Mouse (Mus musculus): ENCODE data around the gene Gmeb2.

The Gmeb2 gene

DNA sequence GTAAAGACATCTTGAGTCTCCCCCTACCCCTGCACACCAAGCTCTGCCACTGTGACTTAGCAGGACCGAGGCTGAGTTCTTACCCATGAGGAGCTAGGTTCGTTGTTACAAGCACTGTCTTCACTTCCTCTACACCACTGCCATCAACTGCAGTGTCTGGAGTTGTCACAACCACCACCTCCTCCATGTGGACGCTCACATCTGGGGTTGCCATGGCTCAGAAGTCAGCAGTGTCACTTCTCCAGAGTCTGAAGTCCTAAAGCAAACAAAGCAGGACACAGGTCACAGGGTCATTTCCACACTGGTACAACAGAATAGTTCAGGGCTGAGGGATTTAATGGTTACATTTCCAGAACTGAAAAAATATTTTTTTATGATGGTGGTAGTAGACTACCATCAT, 10.0 kb downstream of the Gmeb2 start:
- in situ Hi-C loops (cut with MboI; ENCODE audit: low sequenced_read_pairs): no loop called here

DNA sequence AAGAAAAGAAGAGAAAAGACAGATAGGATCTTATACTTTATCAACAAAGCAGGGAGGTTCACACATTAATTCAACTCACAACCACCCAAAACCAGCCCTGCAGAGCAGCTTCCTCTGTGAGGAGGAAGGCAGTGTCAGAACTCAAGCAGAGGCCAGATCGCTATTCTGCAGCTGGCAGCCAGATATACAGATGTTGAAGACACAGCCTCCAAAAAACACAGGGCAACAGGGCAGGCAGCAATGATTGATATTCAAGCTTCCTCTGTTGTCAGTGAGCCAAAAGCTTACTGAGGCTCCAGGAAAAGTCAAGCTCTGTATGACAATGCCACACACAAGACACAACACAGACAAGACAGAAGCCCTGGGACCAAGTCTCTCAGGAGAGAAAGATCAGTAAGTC, 11.1 kb downstream of the Gmeb2 start:
- in situ Hi-C loops (cut with MboI; ENCODE audit: low sequenced_read_pairs): no loop called here

DNA sequence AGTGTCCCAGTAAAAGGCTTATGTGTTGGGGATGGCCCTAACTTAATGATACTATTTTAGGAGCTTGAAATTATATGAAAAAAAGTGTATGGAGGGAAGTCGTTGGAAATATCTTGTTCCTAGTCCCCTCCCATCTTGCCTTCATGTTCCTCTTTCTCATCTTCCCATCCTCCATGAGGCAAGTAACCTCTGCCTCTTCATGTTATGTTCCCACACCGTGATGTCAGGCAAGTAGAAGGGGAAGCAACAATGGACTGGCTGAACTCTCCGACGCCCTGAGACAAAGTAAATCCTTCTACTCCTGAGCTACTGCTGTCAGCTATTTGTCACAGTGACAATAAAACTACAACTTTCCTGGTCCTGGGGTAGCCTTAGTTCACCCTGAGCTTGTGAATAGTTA, 13.2 kb downstream of the Gmeb2 start:
- in situ Hi-C loops (cut with MboI; ENCODE audit: low sequenced_read_pairs): no loop called here

DNA sequence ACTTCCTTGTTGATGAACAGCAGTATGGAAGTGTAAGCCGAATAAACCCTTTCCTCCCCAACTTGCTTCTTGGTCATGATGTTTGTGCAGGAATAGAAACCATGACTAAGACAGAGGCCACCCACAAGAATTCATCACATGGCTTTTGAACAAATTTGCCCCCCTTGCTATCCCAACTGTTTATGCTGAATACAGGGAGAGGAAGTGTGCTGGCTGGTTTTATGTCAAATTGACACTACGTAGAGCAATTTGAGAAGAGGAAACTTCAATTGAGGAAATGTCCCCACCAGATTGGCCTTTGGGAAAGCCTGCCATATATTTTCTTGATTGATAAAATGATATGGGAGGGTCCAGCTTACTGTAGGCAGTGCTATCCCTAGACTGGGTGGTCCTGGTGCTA, 14.0 kb downstream of the Gmeb2 start:
- in situ Hi-C loops (cut with MboI; ENCODE audit: low sequenced_read_pairs): no loop called here

DNA sequence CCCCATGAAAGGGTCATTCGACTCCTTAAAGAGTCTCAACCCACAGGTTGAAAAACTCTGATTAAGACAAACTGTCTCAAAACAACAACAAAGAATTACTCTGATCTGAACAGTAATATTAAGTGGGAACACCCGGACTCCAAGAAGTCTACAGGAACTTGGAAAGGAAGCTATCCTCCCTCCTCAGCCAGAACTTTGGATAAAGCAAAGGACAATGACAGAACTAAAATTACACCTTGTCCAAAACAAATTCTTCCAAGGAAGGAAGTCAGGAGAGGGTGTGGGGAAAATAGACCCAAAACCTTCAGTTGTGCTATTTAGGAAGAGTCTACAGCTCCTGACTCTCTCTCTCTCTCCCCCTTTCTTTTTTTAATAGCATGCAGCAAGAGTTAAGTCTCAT, 15.7 kb downstream of the Gmeb2 start:
- in situ Hi-C loops (cut with MboI; ENCODE audit: low sequenced_read_pairs): no loop called here

DNA sequence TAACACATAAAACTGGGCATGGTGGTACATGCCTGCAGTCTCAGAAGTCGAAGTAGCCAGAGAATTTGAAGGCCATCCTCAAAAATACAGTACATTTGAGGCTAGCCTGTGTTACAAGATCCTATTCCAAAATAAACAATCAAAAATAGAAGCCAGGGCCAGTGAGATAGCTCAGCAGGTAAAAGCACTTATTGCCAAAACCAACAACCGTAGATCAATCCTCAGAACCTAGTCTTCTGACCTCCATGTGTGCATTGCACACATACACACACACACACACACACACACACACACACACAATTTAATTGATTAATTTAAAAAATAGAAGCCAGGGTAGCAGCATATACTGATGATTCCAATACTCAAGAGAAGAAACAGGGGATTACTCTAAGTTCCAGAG, 21.0 kb downstream of the Gmeb2 start:
- in situ Hi-C loops (cut with MboI; ENCODE audit: low sequenced_read_pairs): no loop called here

DNA sequence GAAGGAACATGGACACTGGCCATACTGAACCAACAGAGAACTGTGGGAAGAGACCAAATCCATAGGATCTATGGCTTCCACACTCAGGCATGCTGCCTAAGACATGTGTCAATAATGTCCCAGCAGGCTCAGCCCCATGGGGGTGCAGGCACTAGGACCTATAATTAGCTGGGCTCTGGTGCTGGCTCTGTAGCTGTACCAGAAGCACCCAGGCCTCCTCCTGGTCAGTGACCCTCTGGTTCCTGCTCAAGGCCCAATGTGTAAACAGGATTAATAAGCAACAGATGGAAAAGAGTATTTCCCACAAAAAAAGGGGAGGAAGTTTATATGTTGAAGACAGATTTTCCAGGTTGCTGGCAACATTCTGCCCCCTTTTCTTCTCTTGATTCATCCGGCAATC, 34.6 kb downstream of the Gmeb2 start:
- in situ Hi-C loops (cut with MboI; ENCODE audit: low sequenced_read_pairs): no loop called here

DNA sequence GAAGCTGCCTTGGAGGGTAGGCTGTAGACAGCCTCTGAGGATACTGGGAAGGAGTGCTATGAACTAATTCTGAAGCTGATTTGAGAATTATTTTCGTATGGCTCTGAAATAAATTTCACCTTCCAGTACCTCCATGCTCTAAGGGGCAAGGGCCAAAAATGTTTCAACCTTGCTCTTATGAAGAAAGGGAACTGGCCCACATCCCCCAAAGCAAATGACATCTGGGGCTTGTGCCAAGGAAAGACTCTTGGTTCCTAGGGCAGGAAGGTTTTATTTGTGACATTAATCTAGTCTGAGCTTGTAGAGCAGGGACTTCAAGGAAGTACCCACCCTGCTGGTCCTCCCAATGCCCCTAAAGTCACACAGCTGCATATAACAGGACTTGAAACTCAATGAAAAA, 36.0 kb downstream of the Gmeb2 start:
- in situ Hi-C loops (cut with MboI; ENCODE audit: low sequenced_read_pairs): no loop called here

DNA sequence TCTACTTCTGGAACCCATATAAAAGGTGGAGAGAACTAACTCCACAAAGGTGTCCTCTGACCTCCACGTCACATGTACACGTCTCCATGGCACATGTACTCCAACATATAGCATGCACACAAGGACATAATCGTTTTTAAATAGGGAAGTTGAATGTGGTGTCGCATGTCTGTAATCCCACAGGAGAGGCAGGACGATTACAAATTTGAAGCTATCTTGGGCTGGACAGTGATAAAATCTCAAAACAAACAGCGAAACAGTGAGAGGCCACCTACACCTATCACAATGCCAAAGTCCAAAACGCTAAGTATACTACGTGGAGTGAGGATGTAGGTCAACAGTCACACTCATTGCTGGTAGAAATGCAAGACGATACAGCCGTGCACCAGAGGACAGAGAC, 38.6 kb downstream of the Gmeb2 start:
- in situ Hi-C loops (cut with MboI; ENCODE audit: low sequenced_read_pairs): no loop called here

DNA sequence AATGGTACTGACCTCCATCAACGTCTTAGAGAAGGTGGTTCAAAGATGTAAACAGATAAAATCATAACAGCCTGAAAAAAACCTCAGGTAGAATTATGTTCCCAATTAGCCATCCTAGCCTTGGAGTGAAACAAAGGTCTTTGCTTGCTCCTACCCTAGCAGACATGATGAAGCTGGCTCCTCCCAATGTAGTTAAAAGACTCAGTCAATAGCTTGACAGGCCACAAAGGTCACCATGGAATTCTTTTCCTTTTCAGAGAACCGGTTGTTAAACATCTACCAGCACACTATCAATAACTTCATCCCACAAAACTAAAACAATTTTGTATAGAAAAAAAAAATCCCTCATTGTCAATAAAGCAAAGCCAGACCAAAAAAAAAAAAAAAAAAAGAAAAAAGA, 42.8 kb downstream of the Gmeb2 start:
- in situ Hi-C loops (cut with MboI; ENCODE audit: low sequenced_read_pairs): no loop called here

DNA sequence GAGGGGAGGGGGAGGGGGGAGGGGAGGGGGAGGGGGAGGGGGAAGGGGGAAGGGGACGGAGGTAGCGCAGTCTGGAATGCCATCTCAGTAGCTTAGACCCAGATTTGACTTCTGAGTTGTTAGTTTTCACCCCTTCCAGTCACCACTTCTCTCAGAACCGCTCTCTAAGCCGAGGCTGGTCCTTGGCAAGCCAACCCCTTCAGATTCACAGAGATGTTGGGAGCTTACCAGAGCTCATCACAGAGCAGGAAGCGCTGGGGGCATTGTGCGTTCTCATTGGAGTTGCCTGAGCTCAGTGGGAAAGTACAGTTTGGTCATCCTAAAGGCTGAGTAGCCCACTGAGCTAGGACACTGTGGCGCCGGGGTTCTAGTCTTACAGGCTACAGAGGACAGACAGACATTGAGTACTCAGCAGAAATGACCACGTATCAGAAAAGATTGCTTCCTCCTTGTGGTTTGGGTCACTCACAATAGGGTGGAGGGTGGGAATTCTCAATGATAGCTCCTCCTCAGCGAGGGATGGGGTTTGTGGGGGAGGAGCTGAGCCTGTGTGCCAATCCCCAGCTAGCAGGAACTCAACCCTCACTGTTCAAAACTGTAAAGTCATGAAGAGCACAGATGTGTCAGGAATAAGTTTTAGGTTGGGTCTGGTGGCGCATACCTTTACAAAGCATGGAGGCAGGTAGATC, 44.0 kb downstream of the Gmeb2 start:
- in situ Hi-C loops (cut with MboI; ENCODE audit: low sequenced_read_pairs): no loop called here

DNA sequence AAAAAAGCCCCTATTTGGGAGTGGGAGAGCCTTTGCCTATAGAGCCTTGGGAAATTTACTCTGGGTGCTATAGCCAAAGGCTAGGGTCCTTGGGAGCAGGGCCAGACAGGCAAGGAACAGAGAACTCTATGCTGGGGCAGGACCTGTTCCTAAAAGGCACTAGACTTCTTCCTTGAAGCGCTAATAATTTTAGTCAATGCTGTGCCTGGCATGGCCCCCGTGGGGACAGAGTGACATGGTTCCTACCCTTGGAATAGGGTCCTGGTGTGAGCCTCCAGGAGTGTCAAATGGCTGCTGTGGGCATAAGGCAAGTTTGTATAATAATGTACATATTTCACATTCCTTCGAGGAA, 45.5 kb downstream of the Gmeb2 start:
- in situ Hi-C loops (cut with MboI; ENCODE audit: low sequenced_read_pairs): no loop called here

DNA sequence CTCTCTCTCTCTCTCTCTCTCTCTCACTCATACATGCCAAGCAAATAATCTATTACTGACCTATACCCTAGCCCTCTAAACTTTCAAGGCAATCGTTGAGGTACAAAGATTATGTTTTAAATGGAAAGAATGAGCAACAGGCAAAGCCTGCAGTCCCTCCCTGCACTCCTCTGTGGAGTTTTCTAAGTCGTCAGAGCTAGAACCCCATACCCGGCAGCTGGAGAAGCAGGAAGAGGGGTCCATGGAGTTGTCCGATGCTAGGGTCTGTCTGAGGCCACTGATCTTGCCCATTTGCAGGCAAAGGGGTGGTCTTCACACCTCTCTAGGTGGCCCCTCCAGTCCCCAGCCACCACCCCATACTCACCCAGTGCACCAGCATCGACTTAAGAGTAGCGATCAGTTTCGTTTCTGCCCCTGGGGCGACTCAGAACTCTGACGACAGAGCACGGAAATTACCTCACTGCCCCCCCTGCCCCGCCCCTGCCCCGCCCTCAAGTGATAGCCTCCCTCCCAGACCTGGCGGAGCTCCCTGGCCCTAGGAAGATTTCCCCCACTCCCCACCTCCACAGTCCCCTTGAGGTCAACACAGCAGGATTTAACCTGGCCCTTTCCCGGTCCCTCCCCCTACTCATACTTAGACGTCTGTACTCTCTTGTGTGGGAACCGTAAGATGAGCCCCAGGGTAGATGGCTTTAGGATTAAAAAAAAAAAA, 46.1 kb downstream of the Gmeb2 start, which contains the start of gene Helz2:
TSS of gene Helz2 (minus strand) at position 426 of the 712 bp plus-strand sequence.
- in situ Hi-C loops (cut with MboI; ENCODE audit: low sequenced_read_pairs): no loop called here

DNA sequence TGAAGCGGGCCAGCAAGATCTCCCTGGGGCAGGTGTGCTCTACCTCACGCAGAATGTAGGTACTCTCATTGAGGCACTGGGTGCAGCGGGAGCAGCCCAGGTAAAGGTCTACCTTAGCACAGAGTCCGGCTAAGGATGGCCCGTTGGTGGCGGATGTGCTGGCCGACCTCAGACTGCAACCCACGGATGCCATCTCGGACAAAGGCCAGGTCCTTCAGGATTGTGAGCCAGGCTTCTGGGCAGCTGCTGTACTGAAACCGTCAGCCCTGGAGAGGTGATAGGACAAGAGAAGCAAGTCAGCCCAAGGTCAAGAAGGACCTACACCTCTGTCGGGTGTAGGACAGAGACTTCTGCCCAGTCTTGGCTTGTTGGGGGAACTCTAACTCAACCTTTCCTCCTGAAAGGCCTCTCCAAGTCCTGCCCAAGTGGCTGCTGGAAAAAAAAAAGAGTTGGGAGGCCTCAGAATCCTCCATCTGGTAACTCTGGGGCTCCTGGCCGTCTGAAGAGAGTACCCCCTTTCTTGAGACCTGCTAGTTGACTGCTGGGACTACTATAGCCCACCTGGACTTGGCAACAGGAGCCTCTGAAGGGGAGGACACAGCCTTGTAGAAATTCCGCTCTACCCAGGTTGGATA, 46.9 kb downstream of the Gmeb2 start:
- in situ Hi-C loops (cut with MboI; ENCODE audit: low sequenced_read_pairs): no loop called here

DNA sequence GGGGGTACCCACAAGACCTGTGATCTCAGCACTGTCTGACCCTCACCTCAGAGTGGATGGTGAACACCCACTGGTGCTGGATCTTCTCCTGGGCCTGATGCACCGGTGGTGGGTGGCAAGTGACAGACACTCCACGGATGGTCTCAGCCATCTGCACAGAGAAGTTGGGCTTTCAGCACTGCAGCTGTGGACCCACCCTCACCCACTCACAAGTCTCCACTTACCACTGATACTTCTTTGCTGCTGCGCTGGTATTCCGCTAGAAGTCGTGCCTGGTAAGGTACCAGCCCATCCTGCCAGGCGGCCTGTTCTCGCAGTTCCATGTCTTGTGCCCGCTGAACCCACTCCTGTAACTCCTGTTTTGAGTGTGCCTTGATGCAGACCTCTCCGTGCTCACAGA, 48.6 kb downstream of the Gmeb2 start:
- in situ Hi-C loops (cut with MboI; ENCODE audit: low sequenced_read_pairs): no loop called here

DNA sequence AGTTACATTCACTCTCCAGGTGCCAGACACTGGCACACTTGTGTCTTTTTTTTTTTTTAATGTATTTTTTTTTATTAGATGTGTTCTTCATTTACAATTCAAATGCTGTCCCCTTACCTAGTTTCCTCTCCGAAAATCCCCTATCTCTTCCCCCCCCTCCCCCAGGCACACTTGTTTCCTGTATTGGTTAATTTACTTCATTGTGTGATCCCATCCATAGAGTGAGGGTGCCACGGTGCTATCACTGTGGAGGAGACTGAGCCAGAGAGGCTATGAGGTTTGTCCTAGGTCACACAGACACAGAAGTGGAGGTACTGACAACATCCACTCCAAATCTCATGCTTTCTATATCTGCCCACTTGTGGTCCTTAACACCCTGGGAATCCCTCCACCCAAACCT, 49.0 kb downstream of the Gmeb2 start:
- in situ Hi-C loops (cut with MboI; ENCODE audit: low sequenced_read_pairs): no loop called here

DNA sequence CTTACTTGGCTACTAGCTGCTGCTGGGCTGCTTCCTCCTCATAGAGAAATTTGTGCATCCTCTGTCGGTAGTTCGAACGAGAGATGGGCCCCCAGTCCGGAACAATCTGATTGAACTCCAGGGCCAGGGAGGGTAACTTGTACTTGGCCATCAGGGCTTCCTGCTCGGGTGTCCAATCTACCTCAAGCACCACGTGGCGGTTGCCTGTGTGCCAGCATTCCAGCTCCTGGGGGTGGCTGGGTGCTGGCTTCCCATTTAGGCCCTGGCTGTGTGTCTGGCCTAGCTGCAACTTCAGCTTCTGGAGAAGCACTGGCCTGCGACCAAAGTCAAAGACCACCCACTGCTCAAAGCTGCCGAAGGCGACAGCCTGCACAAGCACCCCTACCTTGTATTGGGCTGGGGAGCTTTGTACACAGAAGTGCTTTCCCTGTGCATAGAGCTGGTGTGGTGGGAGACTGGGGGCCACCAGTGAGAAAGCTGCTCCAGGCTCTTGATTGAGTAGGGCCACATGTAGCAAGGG, 49.7 kb downstream of the Gmeb2 start:
- in situ Hi-C loops (cut with MboI; ENCODE audit: low sequenced_read_pairs): no loop called here

DNA sequence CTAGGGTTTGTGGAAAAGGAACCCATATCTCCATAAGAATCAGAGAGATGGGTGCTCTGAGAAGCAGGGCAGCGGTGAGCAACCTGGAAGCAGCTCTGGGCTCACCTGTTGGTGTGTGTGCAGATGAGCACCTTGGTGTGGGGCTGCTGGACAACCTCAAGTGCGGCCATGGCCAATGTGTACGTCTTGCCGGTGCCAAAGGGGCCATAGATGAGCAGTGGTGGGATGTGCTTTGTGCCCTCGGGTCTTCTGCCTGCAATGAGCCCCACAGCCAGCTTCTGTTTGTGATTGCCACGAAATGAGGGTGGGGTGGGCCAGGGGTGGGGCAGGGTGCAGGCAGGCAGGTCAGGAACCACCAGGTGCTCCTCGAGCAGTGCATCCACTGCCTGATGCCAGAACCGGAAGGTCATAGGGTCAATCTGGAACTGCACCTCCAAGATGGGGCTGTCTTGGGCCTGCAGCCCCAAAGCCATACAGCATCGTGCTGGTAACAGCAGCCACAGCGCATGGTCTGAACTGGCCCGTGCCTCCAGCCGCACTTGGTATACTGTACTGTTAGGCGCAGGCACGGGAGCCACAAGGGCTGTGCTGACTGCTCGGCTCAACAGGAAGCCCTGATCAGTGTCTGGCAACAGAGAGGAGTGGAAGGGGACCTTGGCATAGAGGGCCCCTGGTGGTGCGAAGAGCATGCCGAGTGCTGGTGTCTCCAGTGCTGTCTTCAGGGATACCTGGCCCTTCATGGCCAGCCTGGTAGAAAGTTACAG, 50.4 kb downstream of the Gmeb2 start:
- in situ Hi-C loops (cut with MboI; ENCODE audit: low sequenced_read_pairs): no loop called here

DNA sequence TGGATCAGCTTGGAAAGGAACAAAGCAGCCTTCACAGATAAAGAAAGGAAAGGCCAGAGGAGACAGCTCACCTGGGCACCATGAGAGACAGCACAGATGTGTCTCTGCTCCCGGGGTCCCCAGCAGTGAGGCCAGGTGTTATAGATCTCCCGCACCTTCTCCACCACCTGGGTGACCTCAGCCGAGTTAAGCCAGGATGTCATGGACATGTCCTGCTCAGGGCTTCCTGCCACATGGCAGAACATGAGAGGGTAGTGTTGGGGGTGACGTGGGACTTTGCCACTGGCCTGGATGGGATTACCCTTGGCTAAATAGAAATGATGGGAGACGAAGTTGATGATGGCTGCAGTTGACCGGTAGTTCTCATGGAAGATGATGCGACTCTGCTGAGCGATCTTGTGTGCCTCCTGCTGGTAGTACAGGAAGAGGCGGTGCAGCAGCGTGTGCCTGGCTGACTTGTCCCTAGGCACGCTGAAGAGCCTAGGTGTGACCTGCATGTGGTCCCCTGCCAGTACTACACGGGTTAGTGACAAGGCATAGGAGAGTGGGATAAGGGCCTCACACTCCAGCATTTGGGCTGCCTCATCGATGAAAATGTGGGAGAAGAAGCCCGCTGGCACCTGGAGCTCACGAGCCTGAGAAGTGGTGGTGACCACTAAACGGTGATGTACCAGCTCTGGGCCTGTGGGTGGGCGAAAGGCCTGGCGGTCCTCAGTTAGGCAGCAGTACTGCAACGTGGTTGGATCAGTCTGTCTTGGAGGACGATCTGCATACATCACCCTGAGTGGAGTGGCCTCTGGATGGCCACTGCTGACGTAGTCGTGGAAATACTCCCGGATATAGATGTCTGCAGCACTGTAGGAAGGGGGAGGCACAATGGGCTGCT, 51.9 kb downstream of the Gmeb2 start:
- in situ Hi-C loops (cut with MboI; ENCODE audit: low sequenced_read_pairs): no loop called here

DNA sequence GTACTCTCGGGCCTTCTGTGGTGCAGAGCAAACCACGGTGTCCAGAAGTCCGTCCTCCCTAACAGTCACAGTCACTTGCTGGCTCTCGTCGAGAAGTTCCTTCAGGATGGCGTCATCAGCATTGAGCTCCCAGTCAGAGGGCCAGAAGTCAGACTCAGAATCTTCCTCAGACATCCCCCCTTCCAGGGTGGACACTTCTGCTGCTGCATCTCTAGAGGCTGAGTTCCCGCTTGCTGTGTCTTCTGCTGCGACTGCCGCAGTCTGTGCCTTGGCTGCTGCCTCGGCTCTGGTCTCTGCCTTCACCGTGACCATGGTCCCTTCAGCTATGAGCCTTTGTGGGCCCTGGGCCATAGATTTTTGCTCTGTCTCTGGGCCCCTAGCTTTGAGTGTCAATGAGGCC, 53.2 kb downstream of the Gmeb2 start:
- in situ Hi-C loops (cut with MboI; ENCODE audit: low sequenced_read_pairs): no loop called here
